Mouse (Mus musculus): Measurements from ENCODE around the gene Tcf15. TPM values are rescaled to one million over a fixed set of nuclear protein-coding genes. Genes with fewer than 3 reads are reported as not detected.

Tcf15 gene
- not detected for polyA plus RNA-seq (2014; fragmentation: Illumina TruSeq; extraction: RNeasy Lipid Tissue Mini Kit (QIAGEN cat#74804); ENCODE audit: low read depth, low replicate concordance)

GRCm38 (mm10) chr2:152143279-152144157, at the start of gene Tcf15:
TSS of gene Tcf15 (plus strand) at chr2:152143561.

GRCm38 (mm10) chr2:152105318-152106224, 37.8 kb upstream of the Tcf15 start, which contains the start of gene Srxn1:
TSS of gene Srxn1 (plus strand) at chr2:152105516.

Other genes with a start within 250 kb of the Tcf15 start
- gene Angpt4, start 232.4 kb upstream of the Tcf15 start, polyA plus RNA-seq (2014; fragmentation: Illumina TruSeq; extraction: RNeasy Lipid Tissue Mini Kit (QIAGEN cat#74804); ENCODE audit: low read depth, low replicate concordance): not detected
- gene Fam110a, start 163.3 kb upstream of the Tcf15 start, polyA plus RNA-seq (2014; fragmentation: Illumina TruSeq; extraction: RNeasy Lipid Tissue Mini Kit (QIAGEN cat#74804); ENCODE audit: low read depth, low replicate concordance): 0.32 TPM
- 0.19 TPM for gene Slc52a3, start 147.1 kb upstream of the Tcf15 start, polyA plus RNA-seq (2014; fragmentation: Illumina TruSeq; extraction: RNeasy Lipid Tissue Mini Kit (QIAGEN cat#74804); ENCODE audit: low read depth, low replicate concordance)
- gene Scrt2, start 62.0 kb upstream of the Tcf15 start, polyA plus RNA-seq (2014; fragmentation: Illumina TruSeq; extraction: RNeasy Lipid Tissue Mini Kit (QIAGEN cat#74804); ENCODE audit: low read depth, low replicate concordance): not detected
- gene Srxn1, start 38.0 kb upstream of the Tcf15 start, polyA plus RNA-seq (2014; fragmentation: Illumina TruSeq; extraction: RNeasy Lipid Tissue Mini Kit (QIAGEN cat#74804); ENCODE audit: low read depth, low replicate concordance): 15.8 TPM
- 111 TPM for gene Csnk2a1, start 83.3 kb downstream of the Tcf15 start, polyA plus RNA-seq (2014; fragmentation: Illumina TruSeq; extraction: RNeasy Lipid Tissue Mini Kit (QIAGEN cat#74804); ENCODE audit: low read depth, low replicate concordance)
- 12.4 TPM for gene Tbc1d20, start 150.3 kb downstream of the Tcf15 start, polyA plus RNA-seq (2014; fragmentation: Illumina TruSeq; extraction: RNeasy Lipid Tissue Mini Kit (QIAGEN cat#74804); ENCODE audit: low read depth, low replicate concordance)
- 1.8 TPM for gene Rbck1, start 189.1 kb downstream of the Tcf15 start, polyA plus RNA-seq (2014; fragmentation: Illumina TruSeq; extraction: RNeasy Lipid Tissue Mini Kit (QIAGEN cat#74804); ENCODE audit: low read depth, low replicate concordance)
- 0.61 TPM for gene Trib3, start 200.5 kb downstream of the Tcf15 start, polyA plus RNA-seq (2014; fragmentation: Illumina TruSeq; extraction: RNeasy Lipid Tissue Mini Kit (QIAGEN cat#74804); ENCODE audit: low read depth, low replicate concordance)
- gene Nrsn2, start 233.1 kb downstream of the Tcf15 start, polyA plus RNA-seq (2014; fragmentation: Illumina TruSeq; extraction: RNeasy Lipid Tissue Mini Kit (QIAGEN cat#74804); ENCODE audit: low read depth, low replicate concordance): not detected

All from liver, adult 10 weeks (tissue).